Mouse (Mus musculus) megakaryocyte, embryonic 14.5 days (primary cell): Measurements from ENCODE around the gene Syne1. TPM values are rescaled to one million over a fixed set of nuclear protein-coding genes. Genes with fewer than 3 reads are reported as not detected.
"Not testable (repeated sequence)": the region's sequence is repeated elsewhere in the genome, so short reads cannot be mapped to it uniquely, and the experiment has no call there.

Experiments
- H3K27me3 ChIP-seq: replicated peaks from 2 replicates; pipeline ENCODE3; 2012; ENCODE audit warnings: inconsistent platforms
- H3K36me3 ChIP-seq: replicated peaks from 2 replicates; pipeline ENCODE3; 2012; ENCODE audit warnings: low read length, inconsistent platforms, mixed read lengths
- H3K4me1 ChIP-seq: 2 replicates; pipeline ENCODE4 v1.6.1; 2012; ENCODE audit warnings: inconsistent platforms
- H3K4me3 ChIP-seq: replicated peaks from 2 replicates; pipeline ENCODE3; 2012; ENCODE audit warnings: moderate library complexity, mild to moderate bottlenecking, inconsistent platforms
- H3K9me3 ChIP-seq: 2 replicates; pipeline ENCODE4 v1.6.1; 2012; ENCODE audit warnings: inconsistent platforms
- FLI1 ChIP-seq: IDR thresholded peaks from 2 replicates; pipeline ENCODE4 v1.6.1; 2012; ENCODE audit warnings: low read length, inconsistent platforms, mixed read lengths
- GATA1 ChIP-seq: IDR thresholded peaks from 3 replicates; pipeline ENCODE4 v1.6.1; 2012; ENCODE audit warnings: mixed read lengths, low read length, inconsistent platforms, borderline replicate concordance
- polyA plus RNA-seq: library from polyadenylated mRNA; stranded (reverse); fragments of >175 nt; gene quantifications from 2 replicates; pipeline ENCODE4 v1.2.3, GENCODE M21; 2012; ENCODE audit warnings: low replicate concordance; ENCODE audit not compliant: insufficient read depth

Syne1 gene
- polyA plus RNA-seq, 1 experiment = 5.3 TPM

GRCm38 (mm10) chr10:5527634-5528033, 23.6 kb downstream of the Syne1 start:
- Histone ChIP-seq H3K4me3 (peak overlapping the region; percentile 5), H3K4me1 (peaks cover 73% of the 10 kb centered on the region), H3K27me3 (no peaks in the 10 kb centered on the region), H3K36me3 (peaks cover 62% of the 10 kb centered on the region), H3K9me3 (no peaks in the 10 kb centered on the region)
- TF ChIP-seq GATA1 (no peak), FLI1 (no peak)

GRCm38 (mm10) chr10:5522904-5523303, 28.4 kb downstream of the Syne1 start:
- TF ChIP-seq FLI1 = no peak
- no peak for TF ChIP-seq GATA1
- Histone ChIP-seq H3K4me1 (peaks cover 72% of the 10 kb centered on the region), H3K4me3 (no peak overlapping the region), H3K27me3 (no peaks in the 10 kb centered on the region), H3K36me3 (peaks cover 61% of the 10 kb centered on the region), H3K9me3 (no peaks in the 10 kb centered on the region)

- Histone ChIP-seq H3K9me3 (no peaks in the 10 kb centered on the region), H3K4me1 (peaks cover 73% of the 10 kb centered on the region), H3K4me3 (no peak overlapping the region), H3K36me3 (peaks cover 61% of the 10 kb centered on the region), H3K27me3 (no peaks in the 10 kb centered on the region)
- TF ChIP-seq FLI1 = no peak
- no peak for TF ChIP-seq GATA1
Observed at GRCm38 (mm10) chr10:5522276-5522675, 29.0 kb downstream of the Syne1 start.

GRCm38 (mm10) chr10:5520695-5521094, 30.6 kb downstream of the Syne1 start:
- Histone ChIP-seq H3K36me3 (peaks cover 60% of the 10 kb centered on the region), H3K4me1 (peaks cover 76% of the 10 kb centered on the region), H3K4me3 (no peak overlapping the region), H3K27me3 (no peaks in the 10 kb centered on the region), H3K9me3 (no peaks in the 10 kb centered on the region)
- TF ChIP-seq FLI1 (no peak), GATA1 (no peak)

- Histone ChIP-seq H3K27me3 (no peaks in the 10 kb centered on the region), H3K4me3 (peak overlapping the region; percentile 2), H3K9me3 (no peaks in the 10 kb centered on the region), H3K4me1 (peaks cover 76% of the 10 kb centered on the region), H3K36me3 (peaks cover 41% of the 10 kb centered on the region)
- no peak for TF ChIP-seq FLI1
- no peak for TF ChIP-seq GATA1
Observed at GRCm38 (mm10) chr10:5515330-5515729, 36.0 kb downstream of the Syne1 start.

- H3K36me3 ChIP-seq = peaks cover 29% of the 10 kb centered on the region
- H3K4me1 ChIP-seq = peaks cover 73% of the 10 kb centered on the region
- no peak for TF ChIP-seq FLI1
- TF ChIP-seq GATA1 = no peak
- H3K9me3 ChIP-seq = no peaks in the 10 kb centered on the region
- H3K27me3 ChIP-seq = no peaks in the 10 kb centered on the region
- no peak overlapping the region for H3K4me3 ChIP-seq
Observed at GRCm38 (mm10) chr10:5514134-5514533, 37.1 kb downstream of the Syne1 start.

- H3K4me3 ChIP-seq = no peak overlapping the region
Observed at GRCm38 (mm10) chr10:5512285-5512684, 39.0 kb downstream of the Syne1 start.

GRCm38 (mm10) chr10:5511403-5511802, 39.9 kb downstream of the Syne1 start:
- Histone ChIP-seq H3K27me3 (no peaks in the 10 kb centered on the region), H3K4me3 (no peak overlapping the region), H3K36me3 (peaks cover 33% of the 10 kb centered on the region), H3K9me3 (no peaks in the 10 kb centered on the region), H3K4me1 (peaks cover 74% of the 10 kb centered on the region)
- no peak for TF ChIP-seq GATA1
- TF ChIP-seq FLI1 = no peak

More at GRCm38 (mm10) chr10:5512285-5512684, 39.0 kb downstream of the Syne1 start:
- TF ChIP-seq FLI1 (no peak), GATA1 (no peak)
- Histone ChIP-seq H3K9me3 (no peaks in the 10 kb centered on the region), H3K36me3 (peaks cover 34% of the 10 kb centered on the region), H3K4me1 (peaks cover 79% of the 10 kb centered on the region), H3K27me3 (no peaks in the 10 kb centered on the region)

- H3K4me1 ChIP-seq = peaks cover 59% of the 10 kb centered on the region
- H3K9me3 ChIP-seq = no peaks in the 10 kb centered on the region
- no peaks in the 10 kb centered on the region for H3K27me3 ChIP-seq
- TF ChIP-seq FLI1 = no peak
- TF ChIP-seq GATA1 = no peak
- H3K36me3 ChIP-seq = peaks cover 26% of the 10 kb centered on the region
- H3K4me3 ChIP-seq = no peak overlapping the region
Observed at GRCm38 (mm10) chr10:5507478-5507877, 43.8 kb downstream of the Syne1 start.

GRCm38 (mm10) chr10:5504761-5505160, 46.5 kb downstream of the Syne1 start:
- Histone ChIP-seq H3K36me3 (peaks cover 35% of the 10 kb centered on the region), H3K9me3 (no peaks in the 10 kb centered on the region), H3K27me3 (no peaks in the 10 kb centered on the region), H3K4me3 (no peak overlapping the region), H3K4me1 (peaks cover 46% of the 10 kb centered on the region)
- TF ChIP-seq GATA1 = no peak
- TF ChIP-seq FLI1 = no peak

GRCm38 (mm10) chr10:5503909-5504308, 47.4 kb downstream of the Syne1 start:
- peaks cover 53% of the 10 kb centered on the region for H3K4me1 ChIP-seq
- TF ChIP-seq FLI1 = no peak
- H3K4me3 ChIP-seq = no peak overlapping the region
- H3K27me3 ChIP-seq = no peaks in the 10 kb centered on the region
- peaks cover 39% of the 10 kb centered on the region for H3K36me3 ChIP-seq
- H3K9me3 ChIP-seq = no peaks in the 10 kb centered on the region

GRCm38 (mm10) chr10:5499684-5500369, 51.5 kb downstream of the Syne1 start:
- peaks cover 44% of the 10 kb centered on the region for H3K36me3 ChIP-seq
- H3K4me3 ChIP-seq, H3K27me3 ChIP-seq, H3K9me3 ChIP-seq: not testable (repeated sequence)
- H3K4me1 ChIP-seq = peaks cover 38% of the 10 kb centered on the region
